Mouse (Mus musculus) left cerebral cortex, adult 11 months (tissue): ENCODE results near the gene Fads2.

Experiments
- DNase-seq: peaks from one replicate; pipeline ENCODE4 v3.0.0; 2022; ENCODE audit warnings: low spot score

Fads2 gene

DNA sequence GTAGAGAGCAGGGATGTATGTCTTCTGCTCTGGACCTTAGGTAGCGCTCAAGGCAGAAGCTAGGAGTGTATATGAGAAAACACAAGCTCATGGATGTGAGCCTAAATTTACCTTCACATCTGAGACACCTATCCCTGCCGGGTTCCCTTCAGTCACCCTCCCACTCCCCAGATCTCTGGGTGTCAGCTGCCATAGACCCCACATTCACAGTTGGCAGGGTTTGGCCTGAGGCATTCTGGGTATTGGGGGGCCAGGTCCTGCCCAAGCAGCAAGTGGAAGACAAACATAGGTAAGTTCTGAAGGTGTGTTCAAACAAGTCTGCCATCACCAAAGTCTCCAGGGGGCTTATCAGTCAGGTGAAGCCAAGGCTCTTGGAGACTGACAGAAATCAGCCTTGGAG lies 39.9 kb downstream of the Fads2 start:
- DNase-seq: no peak

GRCm38 (mm10) chr19:10060783-10061590 lies 40.6 kb downstream of the Fads2 start:
- DNase-seq: no peak

DNA sequence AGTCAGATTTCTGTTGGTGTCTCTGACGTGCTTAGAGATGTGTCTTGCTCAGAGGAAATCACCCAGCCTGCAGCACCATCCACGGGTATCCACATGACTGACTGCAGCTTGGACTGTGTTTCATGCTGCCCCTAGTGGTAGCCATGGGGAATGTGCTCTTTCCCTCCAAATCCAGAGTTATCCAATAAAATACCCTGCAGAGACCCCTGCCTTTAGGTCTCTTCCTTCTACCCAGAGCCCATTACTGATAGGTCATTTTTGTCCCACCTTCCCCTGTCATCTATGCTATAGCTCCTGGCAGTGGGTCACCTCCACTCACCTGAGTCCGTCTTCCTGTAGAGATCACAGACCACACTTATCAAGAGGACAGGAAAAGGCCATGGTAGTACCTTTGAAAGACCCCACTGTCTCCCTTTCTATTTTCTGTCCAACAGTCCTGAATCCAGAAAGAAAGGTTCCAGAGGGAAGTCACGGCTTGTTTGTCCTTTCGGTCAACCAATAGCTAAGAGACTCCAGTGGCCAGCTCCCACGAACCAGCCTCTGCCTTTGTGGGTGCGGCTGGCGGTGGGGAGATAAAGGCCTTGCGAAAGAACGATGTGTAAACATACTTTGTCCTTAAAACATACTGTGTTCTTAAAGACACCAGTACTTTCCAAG lies 41.5 kb downstream of the Fads2 start:
- DNase-seq: no peak

DNA sequence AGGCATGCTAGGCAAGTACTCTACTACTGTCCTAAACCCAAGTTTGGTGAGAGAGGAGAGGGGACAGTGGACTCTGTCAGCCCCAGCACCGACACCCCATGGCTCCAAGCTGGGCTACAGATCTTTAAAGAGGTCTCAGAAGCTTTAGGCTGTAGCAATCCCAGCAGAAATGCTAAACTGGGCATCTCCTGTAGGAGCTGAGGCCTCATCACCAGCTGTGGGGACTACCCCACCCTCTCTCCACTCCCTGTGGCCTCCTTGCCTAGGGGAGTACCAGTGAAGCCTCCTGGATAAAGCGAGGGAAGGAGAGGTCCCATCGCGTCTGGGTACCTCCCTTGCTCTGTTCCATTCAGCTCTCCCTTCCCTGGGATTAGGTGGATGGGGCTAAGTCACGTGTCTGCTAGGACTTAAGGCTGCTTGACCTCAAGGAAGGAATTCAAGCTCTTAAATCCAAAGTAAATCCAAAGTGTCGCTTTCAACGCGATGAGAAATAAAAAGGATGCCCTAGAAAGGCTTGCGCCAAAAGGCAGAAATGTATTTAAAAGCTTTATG lies 42.6 kb downstream of the Fads2 start:
- no peak for DNase-seq

DNA sequence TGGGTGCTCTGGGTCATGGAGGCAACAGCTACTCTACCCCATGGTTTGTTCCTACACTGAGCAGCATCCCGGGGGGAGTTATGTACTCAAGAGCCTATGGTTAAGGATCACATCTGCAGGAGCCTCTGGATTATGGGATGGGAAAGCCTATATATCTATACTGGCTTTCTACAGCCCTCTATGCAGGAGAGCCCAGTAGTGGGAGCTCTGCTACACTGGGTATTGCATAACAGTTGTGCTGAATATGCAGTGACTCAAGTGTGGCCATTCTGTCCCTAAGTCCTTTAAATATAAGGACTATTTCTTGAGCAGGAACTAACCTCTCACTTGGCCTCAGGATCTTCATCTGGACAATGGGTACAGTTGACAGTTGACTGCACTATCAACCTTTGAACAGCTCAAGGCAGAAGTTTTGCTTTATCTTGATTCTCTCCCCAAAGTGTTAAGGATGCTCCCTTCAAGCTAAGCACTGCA lies 43.2 kb downstream of the Fads2 start:
- DNase-seq: no peak

- DNase-seq: no peak
Measured at GRCm38 (mm10) chr19:10057486-10058351, 43.8 kb downstream of the Fads2 start.

DNA sequence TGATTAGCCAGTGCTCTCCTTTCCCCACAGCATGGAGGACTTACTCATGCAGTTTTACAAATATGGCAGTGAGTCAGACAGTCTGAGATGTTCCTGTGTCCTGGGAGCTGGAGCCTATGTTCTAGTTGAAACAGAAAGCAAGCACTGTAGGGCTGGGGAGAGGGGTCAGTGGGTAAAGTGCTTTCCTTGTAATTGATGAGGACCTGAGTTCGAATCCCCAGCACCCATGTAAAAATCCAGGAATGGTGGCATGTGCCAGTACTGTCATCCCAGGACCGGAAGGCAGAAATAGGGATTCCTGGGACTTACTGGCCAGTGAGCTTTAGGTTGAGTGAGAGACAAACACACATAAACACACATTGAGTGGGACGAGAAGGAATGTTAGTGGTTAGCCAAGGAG lies 44.9 kb downstream of the Fads2 start:
- no peak for DNase-seq

GRCm38 (mm10) chr19:10055783-10056660 lies 45.5 kb downstream of the Fads2 start:
- DNase-seq: no peak

- DNase-seq: no peak
Measured at GRCm38 (mm10) chr19:10055261-10055660, 46.3 kb downstream of the Fads2 start.

GRCm38 (mm10) chr19:10054361-10055075 lies 47.0 kb downstream of the Fads2 start:
- no peak for DNase-seq

DNA sequence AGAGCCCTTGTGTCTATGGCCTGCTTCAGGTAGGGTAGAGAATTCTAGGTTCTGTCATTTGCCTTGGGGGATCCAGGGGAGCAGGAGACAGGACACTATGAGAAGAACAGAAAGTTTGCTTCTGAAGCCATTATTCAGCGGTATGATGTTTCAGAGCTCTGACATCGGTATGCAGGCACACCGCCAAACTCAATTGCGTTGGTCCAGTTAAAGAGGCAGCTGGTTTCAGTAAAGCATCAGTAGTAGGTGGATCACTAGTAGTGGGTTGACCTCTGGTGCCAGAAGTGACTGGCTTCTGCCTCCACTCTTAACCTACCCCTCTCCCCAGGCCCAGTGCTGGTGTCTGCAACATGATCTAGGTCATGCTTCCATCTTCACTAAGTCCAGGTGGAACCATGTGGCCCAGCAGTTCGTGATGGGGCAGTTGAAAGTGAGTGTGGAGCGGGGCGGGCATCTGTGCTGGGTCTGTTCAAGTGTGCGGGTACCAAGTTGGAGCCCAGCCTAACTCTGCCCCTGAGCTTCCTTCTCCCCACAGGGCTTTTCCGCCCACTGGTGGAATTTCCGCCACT lies 47.8 kb downstream of the Fads2 start:
- no peak for DNase-seq

DNA sequence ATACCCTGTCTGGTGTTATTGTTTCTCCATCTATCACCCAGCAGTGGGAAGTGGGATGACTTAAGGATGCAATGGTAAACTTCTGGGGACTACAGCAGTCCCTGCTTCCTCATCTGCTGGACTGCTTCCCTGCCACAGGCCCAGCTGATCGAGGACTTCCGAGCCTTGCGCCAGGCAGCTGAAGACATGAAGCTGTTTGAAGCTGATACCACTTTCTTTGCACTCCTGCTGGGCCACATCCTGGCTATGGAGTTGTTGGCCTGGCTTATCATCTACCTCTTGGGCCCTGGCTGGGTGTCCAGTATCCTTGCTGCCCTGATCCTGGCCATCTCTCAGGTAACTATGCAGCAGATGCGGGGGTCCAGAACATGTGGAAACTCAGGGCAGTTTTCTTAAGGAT lies 48.8 kb downstream of the Fads2 start:
- no peak for DNase-seq

DNA sequence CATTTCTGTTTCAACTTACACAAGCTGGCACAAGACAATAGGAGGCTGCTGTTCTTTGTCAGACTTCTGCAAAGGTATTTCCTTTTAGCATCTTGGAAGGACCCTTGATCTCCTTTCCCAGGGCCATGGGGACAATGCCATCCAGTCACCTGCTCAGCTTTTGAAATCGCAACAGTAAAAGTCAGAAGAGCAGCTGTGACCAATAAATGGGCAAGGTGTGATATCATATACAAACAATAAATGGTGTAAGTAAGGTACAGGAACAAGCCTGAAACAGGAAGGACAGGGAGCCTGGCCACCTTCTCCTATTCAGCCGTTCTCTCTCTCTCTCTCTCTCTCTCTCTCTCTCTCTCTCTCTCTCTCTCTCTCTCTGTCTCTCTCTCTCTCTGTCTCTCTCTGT lies 51.1 kb downstream of the Fads2 start:
- no peak for DNase-seq

GRCm38 (mm10) chr19:10049533-10049932 lies 52.0 kb downstream of the Fads2 start:
- DNase-seq: no peak

DNA sequence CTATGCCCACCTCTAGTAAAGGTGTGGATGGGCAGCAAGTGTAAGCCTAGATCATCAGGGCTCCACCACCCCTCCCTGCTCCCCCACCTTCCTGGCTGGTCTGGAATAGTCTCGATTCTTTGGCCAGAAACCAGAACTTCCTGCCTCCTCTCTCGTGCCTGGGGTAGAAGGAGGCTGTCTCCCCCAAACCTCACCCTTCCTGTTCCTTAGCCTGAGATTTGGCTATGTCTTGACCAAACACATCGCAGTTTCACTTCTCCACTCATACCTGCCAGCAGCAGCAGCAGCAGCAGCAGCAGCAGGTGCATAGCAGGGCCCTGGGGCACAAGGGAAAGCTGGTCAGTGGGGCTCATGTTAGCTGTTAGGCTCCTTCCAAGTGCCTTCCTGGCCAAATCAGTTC lies 54.6 kb downstream of the Fads2 start:
- no peak for DNase-seq

DNA sequence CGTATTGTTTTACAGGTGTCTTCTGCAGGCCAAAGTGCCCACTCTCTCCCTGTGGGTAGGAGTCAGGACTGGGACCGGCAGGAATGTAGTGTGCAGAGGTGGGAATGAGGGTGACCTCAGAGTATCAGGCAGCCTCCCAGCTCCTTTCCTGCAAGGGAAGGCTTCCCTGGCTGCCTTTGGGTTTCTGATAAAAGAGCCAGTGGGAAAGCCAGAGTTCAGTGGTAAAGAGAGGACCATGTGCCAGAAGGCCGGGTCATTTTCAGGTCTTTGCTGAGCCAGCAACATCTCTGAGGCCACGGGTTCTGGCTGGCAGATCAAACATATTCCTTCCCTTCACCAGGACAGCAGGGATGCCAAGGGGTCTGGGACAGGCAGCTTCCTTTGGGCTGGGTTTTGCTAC lies 55.2 kb downstream of the Fads2 start:
- DNase-seq: no peak

- no peak for DNase-seq
Measured at GRCm38 (mm10) chr19:10045707-10046106, 55.8 kb downstream of the Fads2 start.

GRCm38 (mm10) chr19:10043643-10044042 lies 57.9 kb downstream of the Fads2 start:
- DNase-seq: no peak

GRCm38 (mm10) chr19:10042816-10043215 lies 58.7 kb downstream of the Fads2 start:
- no peak for DNase-seq

DNA sequence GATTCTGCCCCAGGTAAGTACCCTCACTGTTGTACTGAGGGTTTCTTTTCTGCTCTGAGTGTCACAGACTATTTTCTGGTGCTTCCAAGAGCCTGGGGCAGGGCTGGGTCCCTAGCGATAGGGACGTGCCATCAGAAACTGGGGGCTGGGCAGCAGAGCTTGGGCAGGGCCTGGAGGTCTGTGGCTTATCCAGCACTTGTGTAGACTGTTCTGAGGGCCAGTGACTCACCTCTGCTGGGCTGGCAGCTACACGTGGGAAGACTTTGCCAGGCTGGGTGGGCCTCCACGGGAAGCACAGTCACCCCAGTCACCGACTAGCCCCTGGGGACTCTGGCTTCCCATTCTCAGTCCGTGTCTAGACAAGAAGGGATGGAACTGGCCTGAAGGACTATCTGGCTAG lies 59.3 kb downstream of the Fads2 start:
- DNase-seq: no peak
